Mouse (Mus musculus): ENCODE data around the gene Myl3. TPM values are rescaled to one million over a fixed set of nuclear protein-coding genes. Genes with fewer than 3 reads are reported as not detected.
A peak's percentile ranks its signal among the peaks of the same experiment; 100 is the strongest.

Myl3 gene
- polyA plus RNA-seq, 1 experiment = 0.94 TPM

- H3K27me3 ChIP-seq (ENCODE audit: control insufficient read depth, insufficient read depth, low read length) = no peaks in the 10 kb centered on the region
- 86% methylated on average over 1 of the region's 1 CpGs for WGBS
- peaks cover 13% of the 10 kb centered on the region for H3K36me3 ChIP-seq (ENCODE audit: control insufficient read depth, insufficient read depth, low read length)
- DNase-seq (ENCODE audit: low read depth in 1 of 2, low spot score in 2 of 2) = no peak
- TF ChIP-seq CTCF (IDR thresholded peaks at IDR 0.05; ENCODE audit: extremely low read depth, insufficient read depth, insufficient read length, insufficient replicate concordance) (no peak), POLR2A (IDR thresholded peaks at IDR 0.05; ENCODE audit: low read depth, low read length) (no peak)
- peaks cover 10% of the 10 kb centered on the region; the same call in 1 of the 2 replicates for H3K4me1 ChIP-seq (ENCODE audit: control insufficient read depth, insufficient read depth, insufficient read length)
- no peak overlapping the region for H3K27ac ChIP-seq (ENCODE audit: insufficient read depth, low read length)
- no peak overlapping the region for H3K4me3 ChIP-seq (ENCODE audit: extremely low read depth, insufficient read depth, insufficient read length)
Observed at GRCm38 (mm10) chr9:110713389-110713788, 28.3 kb upstream of the Myl3 start.

- no peak for DNase-seq (ENCODE audit: low read depth in 1 of 2, low spot score in 2 of 2)
- WGBS = 68% methylated on average over 1 of the region's 1 CpGs
- H3K27me3 ChIP-seq (ENCODE audit: control insufficient read depth, insufficient read depth, low read length) = no peaks in the 10 kb centered on the region
- peaks cover 4% of the 10 kb centered on the region; the same call in 1 of the 2 replicates for H3K4me1 ChIP-seq (ENCODE audit: control insufficient read depth, insufficient read depth, insufficient read length)
- no peak for TF ChIP-seq CTCF (IDR thresholded peaks at IDR 0.05; ENCODE audit: extremely low read depth, insufficient read depth, insufficient read length, insufficient replicate concordance)
- no peak for TF ChIP-seq POLR2A (IDR thresholded peaks at IDR 0.05; ENCODE audit: low read depth, low read length)
- H3K36me3 ChIP-seq (ENCODE audit: control insufficient read depth, insufficient read depth, low read length) = peaks cover 11% of the 10 kb centered on the region
- no peak overlapping the region for H3K4me3 ChIP-seq (ENCODE audit: extremely low read depth, insufficient read depth, insufficient read length)
- H3K27ac ChIP-seq (ENCODE audit: insufficient read depth, low read length) = no peak overlapping the region
Observed at GRCm38 (mm10) chr9:110715426-110715825, 26.2 kb upstream of the Myl3 start.

- Histone ChIP-seq H3K27me3 (ENCODE audit: control insufficient read depth, insufficient read depth, low read length) (no peaks in the 10 kb centered on the region), H3K4me3 (ENCODE audit: extremely low read depth, insufficient read depth, insufficient read length) (no peak overlapping the region), H3K27ac (ENCODE audit: insufficient read depth, low read length) (no peak overlapping the region), H3K4me1 (ENCODE audit: control insufficient read depth, insufficient read depth, insufficient read length) (no peaks in the 10 kb centered on the region), H3K36me3 (ENCODE audit: control insufficient read depth, insufficient read depth, low read length) (peaks cover 5% of the 10 kb centered on the region)
- DNase-seq (ENCODE audit: low read depth in 1 of 2, low spot score in 2 of 2) = peak in 1 of 2 experiments; percentile 38
- TF ChIP-seq POLR2A (IDR thresholded peaks at IDR 0.05; ENCODE audit: low read depth, low read length) (no peak), CTCF (IDR thresholded peaks at IDR 0.05; ENCODE audit: extremely low read depth, insufficient read depth, insufficient read length, insufficient replicate concordance) (peak; percentile 55; the same call in 1 of the 2 replicates)
- 31% methylated on average over 4 of the region's 4 CpGs for WGBS
Observed at GRCm38 (mm10) chr9:110716775-110717174, 24.9 kb upstream of the Myl3 start.

- Histone ChIP-seq H3K4me3 (ENCODE audit: extremely low read depth, insufficient read depth, insufficient read length) (no peak overlapping the region), H3K27ac (ENCODE audit: insufficient read depth, low read length) (no peak overlapping the region), H3K36me3 (ENCODE audit: control insufficient read depth, insufficient read depth, low read length) (peaks cover 2% of the 10 kb centered on the region; the same call in 1 of the 2 replicates), H3K4me1 (ENCODE audit: control insufficient read depth, insufficient read depth, insufficient read length) (no peaks in the 10 kb centered on the region), H3K27me3 (ENCODE audit: control insufficient read depth, insufficient read depth, low read length) (no peaks in the 10 kb centered on the region)
- no peak for TF ChIP-seq POLR2A (IDR thresholded peaks at IDR 0.05; ENCODE audit: low read depth, low read length)
- no peak for TF ChIP-seq CTCF (IDR thresholded peaks at IDR 0.05; ENCODE audit: extremely low read depth, insufficient read depth, insufficient read length, insufficient replicate concordance)
- WGBS = 87% methylated on average over 6 of the region's 6 CpGs
- no peak for DNase-seq (ENCODE audit: low read depth in 1 of 2, low spot score in 2 of 2)
Observed at GRCm38 (mm10) chr9:110718071-110718470, 23.6 kb upstream of the Myl3 start.

GRCm38 (mm10) chr9:110718810-110719209, 22.9 kb upstream of the Myl3 start:
- Histone ChIP-seq H3K27me3 (ENCODE audit: control insufficient read depth, insufficient read depth, low read length) (no peaks in the 10 kb centered on the region), H3K27ac (ENCODE audit: insufficient read depth, low read length) (no peak overlapping the region), H3K36me3 (ENCODE audit: control insufficient read depth, insufficient read depth, low read length) (peaks cover 2% of the 10 kb centered on the region; the same call in 1 of the 2 replicates), H3K4me1 (ENCODE audit: control insufficient read depth, insufficient read depth, insufficient read length) (no peaks in the 10 kb centered on the region), H3K4me3 (ENCODE audit: extremely low read depth, insufficient read depth, insufficient read length) (no peak overlapping the region)
- DNase-seq (ENCODE audit: low read depth in 1 of 2, low spot score in 2 of 2) = no peak
- TF ChIP-seq CTCF (IDR thresholded peaks at IDR 0.05; ENCODE audit: extremely low read depth, insufficient read depth, insufficient read length, insufficient replicate concordance) (no peak), POLR2A (IDR thresholded peaks at IDR 0.05; ENCODE audit: low read depth, low read length) (no peak)
- 90% methylated on average over 3 of the region's 3 CpGs for WGBS

- no peak overlapping the region for H3K4me3 ChIP-seq (ENCODE audit: extremely low read depth, insufficient read depth, insufficient read length)
- H3K4me1 ChIP-seq (ENCODE audit: control insufficient read depth, insufficient read depth, insufficient read length) = no peaks in the 10 kb centered on the region
- no peak for DNase-seq (ENCODE audit: low read depth in 1 of 2, low spot score in 2 of 2)
- H3K27ac ChIP-seq (ENCODE audit: insufficient read depth, low read length) = no peak overlapping the region
- no peak for TF ChIP-seq CTCF (IDR thresholded peaks at IDR 0.05; ENCODE audit: extremely low read depth, insufficient read depth, insufficient read length, insufficient replicate concordance)
- TF ChIP-seq POLR2A (IDR thresholded peaks at IDR 0.05; ENCODE audit: low read depth, low read length) = no peak
- H3K27me3 ChIP-seq (ENCODE audit: control insufficient read depth, insufficient read depth, low read length) = no peaks in the 10 kb centered on the region
- WGBS = 83% methylated on average over 5 of the region's 5 CpGs
- peaks cover 2% of the 10 kb centered on the region; the same call in 1 of the 2 replicates for H3K36me3 ChIP-seq (ENCODE audit: control insufficient read depth, insufficient read depth, low read length)
Observed at GRCm38 (mm10) chr9:110719977-110720376, 21.7 kb upstream of the Myl3 start.

GRCm38 (mm10) chr9:110722060-110722459, 19.6 kb upstream of the Myl3 start:
- no peak for TF ChIP-seq POLR2A (IDR thresholded peaks at IDR 0.05; ENCODE audit: low read depth, low read length)
- no peak for TF ChIP-seq CTCF (IDR thresholded peaks at IDR 0.05; ENCODE audit: extremely low read depth, insufficient read depth, insufficient read length, insufficient replicate concordance)
- DNase-seq (ENCODE audit: low read depth in 1 of 2, low spot score in 2 of 2) = no peak
- H3K36me3 ChIP-seq (ENCODE audit: control insufficient read depth, insufficient read depth, low read length) = no peaks in the 10 kb centered on the region
- 86% methylated on average over 10 of the region's 10 CpGs for WGBS
- H3K27me3 ChIP-seq (ENCODE audit: control insufficient read depth, insufficient read depth, low read length) = no peaks in the 10 kb centered on the region; the same call in 1 of the 2 replicates
- H3K4me3 ChIP-seq (ENCODE audit: extremely low read depth, insufficient read depth, insufficient read length) = no peak overlapping the region
- H3K27ac ChIP-seq (ENCODE audit: insufficient read depth, low read length) = no peak overlapping the region
- H3K4me1 ChIP-seq (ENCODE audit: control insufficient read depth, insufficient read depth, insufficient read length) = peaks cover 4% of the 10 kb centered on the region

All from spleen, adult 2 months (tissue).